ENCODE assay signal across 11 mouse cellular contexts in genomic region chr14:19709161-19709560, GRCm38 (mm10). TPM values are rescaled to one million over a fixed set of nuclear protein-coding genes. Genes with fewer than 3 reads are reported as not detected.
DNase-seq lines count a peak whose midpoint lies in the region; ATAC-seq lines count a peak whose summit lies in the region.
"Had no signal": no experiment of that assay in that cellular context is flagged by ENCODE, and none has a peak within 500 bp of the region (broad histone marks: within the 10 kb centered on the region; RNA-seq: fewer than 3 reads in every experiment).

No protein-coding gene starts in this region.

- no peak for DNase-seq in heart, postnatal 36 days
- peak; percentile 67 for DNase-seq in embryonic facial prominence, embryonic 14.5 days (ENCODE audit: low spot score)
- DNase-seq in kidney, postnatal 36 days = peak; percentile 24 to 30
- no peak for DNase-seq in gastrocnemius, adult 8-10 months (ENCODE audit: low spot score in 2 of 2)
- no peak for DNase-seq in left cerebral cortex, adult 11 months (ENCODE audit: low spot score)
- DNase-seq in right cerebral cortex, adult 18-20 months = no peak
- DNase-seq: cerebellum, postnatal 25 days; heart, adult 2 months had no signal

- H3K4me2 ChIP-seq in heart, embryonic 13.5 days = no peak overlapping the region; the same call in 1 of the 2 replicates
- H3K4me2 ChIP-seq in embryonic facial prominence, embryonic 14.5 days (ENCODE audit: low read depth, low read length) = no peak overlapping the region
- peak overlapping the region; percentile 24 for H3K4me2 ChIP-seq in midbrain, embryonic 15.5 days

- no peak for ATAC-seq in heart, embryonic 13.5 days (ENCODE audit: extremely low read depth, insufficient number of reproducible peaks, low FRiP score, low TSS enrichment)
- peak; percentile 44; the same call in 1 of the 2 replicates for ATAC-seq in embryonic facial prominence, embryonic 14.5 days (ENCODE audit: low read depth)
- ATAC-seq in midbrain, embryonic 15.5 days (replicated peaks) = no peak
- ATAC-seq: activated CD4-positive, CD25-positive, alpha-beta regulatory T cell, adult 4 months had no signal

- H3K4me3 ChIP-seq in heart, embryonic 13.5 days = no peak overlapping the region
- H3K4me3 ChIP-seq in embryonic facial prominence, embryonic 14.5 days (ENCODE audit: low read depth, low read length) = no peak overlapping the region
- no peak overlapping the region for H3K4me3 ChIP-seq in midbrain, embryonic 15.5 days
- H3K4me3 ChIP-seq: heart, adult 2 months had no signal

- no peaks in the 10 kb centered on the region for H3K9me3 ChIP-seq in heart, embryonic 13.5 days
- no peaks in the 10 kb centered on the region for H3K9me3 ChIP-seq in embryonic facial prominence, embryonic 14.5 days (ENCODE audit: control insufficient read depth, low read length)
- H3K9me3 ChIP-seq in midbrain, embryonic 15.5 days = no peaks in the 10 kb centered on the region

- peaks cover 4% of the 10 kb centered on the region; the same call in 1 of the 2 replicates for H3K27me3 ChIP-seq in heart, embryonic 13.5 days (replicated peaks)
- no peaks in the 10 kb centered on the region for H3K27me3 ChIP-seq in embryonic facial prominence, embryonic 14.5 days (replicated peaks; ENCODE audit: control insufficient read depth, insufficient read depth, low read length)
- H3K27me3 ChIP-seq in midbrain, embryonic 15.5 days (replicated peaks) = 0 out of 2 replicates have a peak, but pooled peaks cover 7% of the 10 kb centered on the region

- intact Hi-C loops in heart, postnatal 36 days (cut with DNase I) = no loop called here

- H3K36me3 ChIP-seq in heart, embryonic 13.5 days = no peaks in the 10 kb centered on the region
- no peaks in the 10 kb centered on the region for H3K36me3 ChIP-seq in embryonic facial prominence, embryonic 14.5 days (ENCODE audit: control insufficient read depth, insufficient read depth, low read length)
- no peaks in the 10 kb centered on the region for H3K36me3 ChIP-seq in midbrain, embryonic 15.5 days (replicated peaks)

- H3K27ac ChIP-seq in heart, embryonic 13.5 days (replicated peaks) = no peak overlapping the region
- no peak overlapping the region for H3K27ac ChIP-seq in embryonic facial prominence, embryonic 14.5 days (replicated peaks; ENCODE audit: low read depth, low read length)
- H3K27ac ChIP-seq in midbrain, embryonic 15.5 days = peak overlapping the region; percentile 23; the same call in 1 of the 2 replicates
- H3K27ac ChIP-seq: heart, adult 2 months had no signal

- 48% methylated on average over 9 of the region's 9 CpGs for WGBS in heart, embryonic 13.5 days
- 26% methylated on average over 8 of the region's 9 CpGs for WGBS in embryonic facial prominence, embryonic 14.5 days
- 46% methylated on average over 9 of the region's 9 CpGs for WGBS in midbrain, embryonic 15.5 days

- H3K4me1 ChIP-seq in heart, embryonic 13.5 days = peaks cover 39% of the 10 kb centered on the region
- peaks cover 5% of the 10 kb centered on the region; the same call in 1 of the 2 replicates for H3K4me1 ChIP-seq in embryonic facial prominence, embryonic 14.5 days (ENCODE audit: control insufficient read depth, insufficient read depth, low read length)
- peaks cover 8% of the 10 kb centered on the region; the same call in 1 of the 2 replicates for H3K4me1 ChIP-seq in midbrain, embryonic 15.5 days

- 0 out of 2 replicates have a peak overlapping the region, but pooled peaks have one; percentile 30 for H3K9ac ChIP-seq in heart, embryonic 13.5 days
- H3K9ac ChIP-seq in embryonic facial prominence, embryonic 14.5 days (ENCODE audit: low read depth, low read length) = no peak overlapping the region
- no peak overlapping the region for H3K9ac ChIP-seq in midbrain, embryonic 15.5 days

RNA-seq across cellular contexts. Expression of gene Nid2, which starts 41.9 kb away (rescaled TPM):
- polyA plus RNA-seq in heart, embryonic 13.5 days (2015; fragmentation: Nextera tagmentation; extraction: Ambion mirVana) = 124 and 138 TPM in 2 replicates
- total RNA-seq in heart, postnatal 36 days (2021) = 10 to 100 TPM; 35.0 to 36.3 TPM
- polyA plus RNA-seq in embryonic facial prominence, embryonic 14.5 days (2014; fragmentation: Nextera tagmentation; extraction: Ambion mirVana) = 152 and 174 TPM in 2 replicates
- 41.0 and 44.4 TPM in 2 replicates for polyA plus RNA-seq in midbrain, embryonic 15.5 days (2015; fragmentation: Nextera tagmentation; extraction: Ambion mirVana)
- 1 to 10 TPM; 3.3 to 7.8 (median 3.6) TPM for total RNA-seq in gastrocnemius, adult 8-10 months (2022)

Comparison
In these comparisons a context has a peak if more than half of its experiments do, and no peak if none do; other contexts are left out.
1. DNase-seq: peak in embryonic facial prominence, embryonic 14.5 days (single experiment) and kidney, postnatal 36 days (2 of 2); none in heart, postnatal 36 days (0 of 2), gastrocnemius, adult 8-10 months (0 of 2), left cerebral cortex, adult 11 months (single experiment) and right cerebral cortex, adult 18-20 months (single experiment).